Mouse (Mus musculus) bone marrow, adult 2 months (tissue): ENCODE measurements around the gene D430042O09Rik. TPM values are rescaled to one million over a fixed set of nuclear protein-coding genes. Genes with fewer than 3 reads are reported as not detected.

Source experiments
- H3K27ac ChIP-seq: fragments of 200-500 bp; 2 replicates; pipeline ENCODE4 v1.5.1; 2012; ENCODE audit warnings: low read depth, mild to moderate bottlenecking, control low read depth, inconsistent platforms, low read length; ENCODE audit not compliant: control insufficient read depth, poor library complexity, insufficient read depth
- H3K4me1 ChIP-seq: fragments of 200-500 bp; 2 replicates; pipeline ENCODE4 v1.6.1; 2011; ENCODE audit warnings: low read length; ENCODE audit not compliant: control insufficient read depth, insufficient read depth
- H3K4me3 ChIP-seq: fragments of 200-500 bp; replicated peaks from 2 replicates; pipeline ENCODE3; 2011; ENCODE audit warnings: mild to moderate bottlenecking, low read depth, low read length, control low read depth; ENCODE audit not compliant: control insufficient read depth
- CTCF ChIP-seq: fragments of 200-500 bp; IDR thresholded peaks from 2 replicates; pipeline ENCODE4 v1.5.1; 2011; ENCODE audit warnings: low read length, control low read depth; ENCODE audit not compliant: control insufficient read depth, insufficient read depth
- POLR2A ChIP-seq: fragments of 200-500 bp; IDR thresholded peaks from 2 replicates; pipeline ENCODE4 v1.6.1; 2011; ENCODE audit warnings: low read depth, mild to moderate bottlenecking, control low read depth, low read length, borderline replicate concordance; ENCODE audit not compliant: control insufficient read depth
- WGBS: fragments of 180-500 bp; shearing (Covaris S2); methylation state at CpG from one replicate; pipeline ENCODE4 v1.1.7; 2018; 5-methylcytosine and 5-hydroxymethylcytosine counted together
- polyA plus RNA-seq: library from polyadenylated mRNA; stranded (reverse); fragments of >200 nt; gene quantifications from 2 replicates; pipeline ENCODE4 v1.2.4, GENCODE M21; 2011; ENCODE audit warnings: low replicate concordance; ENCODE audit not compliant: missing spikeins, insufficient read depth, insufficient read length

Gene D430042O09Rik
- polyA plus RNA-seq, 1 experiment: 9.2 TPM

GRCm38 (mm10) chr7:125747316-125747690 is 39.6 kb downstream of the D430042O09Rik start:
- H3K4me1 ChIP-seq: no peaks in the 10 kb centered on the region
- TF ChIP-seq CTCF (no peak), POLR2A (no peak)
- no peak overlapping the region for H3K27ac ChIP-seq
- no peak overlapping the region for H3K4me3 ChIP-seq
- 71% methylated on average over 7 of the region's 7 CpGs for WGBS

- no peaks in the 10 kb centered on the region for H3K4me1 ChIP-seq
- H3K27ac ChIP-seq: no peak overlapping the region
- 60% methylated on average over 3 of the region's 3 CpGs for WGBS
- H3K4me3 ChIP-seq: no peak overlapping the region
- TF ChIP-seq POLR2A (no peak), CTCF (no peak)
Measured at GRCm38 (mm10) chr7:125748186-125748585, 40.5 kb downstream of the D430042O09Rik start.

- Histone ChIP-seq H3K4me1 (no peaks in the 10 kb centered on the region), H3K27ac (no peak overlapping the region), H3K4me3 (no peak overlapping the region)
- WGBS: 87% methylated on average over 7 of the region's 7 CpGs
- TF ChIP-seq CTCF (no peak), POLR2A (no peak)
Measured at GRCm38 (mm10) chr7:125752699-125753325, 45.1 kb downstream of the D430042O09Rik start.

GRCm38 (mm10) chr7:125753326-125753715 is 45.6 kb downstream of the D430042O09Rik start:
- WGBS: 78% methylated on average over 3 of the region's 3 CpGs
- Histone ChIP-seq H3K4me1 (no peaks in the 10 kb centered on the region), H3K27ac (no peak overlapping the region), H3K4me3 (no peak overlapping the region)
- TF ChIP-seq CTCF (no peak), POLR2A (no peak)

- no peak overlapping the region for H3K27ac ChIP-seq
- H3K4me1 ChIP-seq: no peaks in the 10 kb centered on the region
- TF ChIP-seq POLR2A: no peak
- TF ChIP-seq CTCF: no peak
- no peak overlapping the region for H3K4me3 ChIP-seq
- WGBS: 80% methylated on average over 6 of the region's 6 CpGs
Measured at GRCm38 (mm10) chr7:125756806-125757205, 49.1 kb downstream of the D430042O09Rik start.

- no peak overlapping the region for H3K27ac ChIP-seq
- no peaks in the 10 kb centered on the region for H3K4me1 ChIP-seq
- TF ChIP-seq POLR2A: no peak
- no peak for TF ChIP-seq CTCF
- 80% methylated on average over 6 of the region's 6 CpGs for WGBS
- no peak overlapping the region for H3K4me3 ChIP-seq
Measured at GRCm38 (mm10) chr7:125757896-125758623, 50.4 kb downstream of the D430042O09Rik start.

- no peak overlapping the region for H3K27ac ChIP-seq
- H3K4me3 ChIP-seq: no peak overlapping the region
- TF ChIP-seq CTCF: no peak
- no peak for TF ChIP-seq POLR2A
- H3K4me1 ChIP-seq: no peaks in the 10 kb centered on the region
- WGBS: 52% methylated on average over 2 of the region's 2 CpGs
Measured at GRCm38 (mm10) chr7:125762289-125762688, 54.6 kb downstream of the D430042O09Rik start.

- 83% methylated on average over 7 of the region's 7 CpGs for WGBS
- Histone ChIP-seq H3K4me1 (no peaks in the 10 kb centered on the region), H3K27ac (no peak overlapping the region), H3K4me3 (no peak overlapping the region)
- TF ChIP-seq CTCF: no peak
- no peak for TF ChIP-seq POLR2A
Measured at GRCm38 (mm10) chr7:125762883-125763830, 55.5 kb downstream of the D430042O09Rik start.
